Comparison of ENCODE assay signal across 7 mouse cellular contexts in genomic region chr7:16804409-16805028, GRCm38 (mm10). TPM values are rescaled to one million over a fixed set of nuclear protein-coding genes. Genes with fewer than 3 reads are reported as not detected.
DNase-seq lines count a peak whose midpoint lies in the region; ATAC-seq and TF ChIP-seq lines count a peak whose summit lies in the region.

No protein-coding gene starts in this region.

- H3K27ac ChIP-seq in spleen, adult 2 months (ENCODE audit: insufficient read depth, low read length) = no peak overlapping the region
- no peak overlapping the region for H3K27ac ChIP-seq in cortical plate, adult 2 months (ENCODE audit: insufficient read depth, low read length)
- no peak overlapping the region for H3K27ac ChIP-seq in limb, embryonic 14.5 days (replicated peaks; ENCODE audit: low read depth, low read length)

- DNase-seq in spleen, adult 2 months (ENCODE audit: low read depth in 1 of 2, low spot score in 2 of 2) = no peak
- DNase-seq in spleen, postnatal 4 days (ENCODE audit: low spot score in 2 of 2) = no peak
- DNase-seq in limb, embryonic 14.5 days (ENCODE audit: low spot score) = peak; percentile 34
- DNase-seq in retina, postnatal 1 day = peak; percentile 81
- no peak for DNase-seq in left cerebral cortex, adult 8-10 months (ENCODE audit: low spot score in 2 of 2)
- no peak for DNase-seq in layer of hippocampus, postnatal 10 days (ENCODE audit: low spot score in 2 of 2)

- no peaks in the 10 kb centered on the region for H3K4me1 ChIP-seq in spleen, adult 2 months (ENCODE audit: control insufficient read depth, insufficient read depth, insufficient read length)
- no peaks in the 10 kb centered on the region for H3K4me1 ChIP-seq in cortical plate, adult 2 months (ENCODE audit: control insufficient read depth, insufficient read depth, low read length)
- no peaks in the 10 kb centered on the region for H3K4me1 ChIP-seq in limb, embryonic 14.5 days (ENCODE audit: control insufficient read depth, insufficient read depth, low read length)

- no peak for TF ChIP-seq POLR2A in spleen, adult 2 months (IDR thresholded peaks at IDR 0.05; ENCODE audit: low read depth, low read length)
- TF ChIP-seq POLR2A in cortical plate, adult 2 months (IDR thresholded peaks at IDR 0.05; ENCODE audit: extremely low read depth, insufficient read depth, low read length) = no peak
- no peak for TF ChIP-seq POLR2A in limb, embryonic 14.5 days (IDR thresholded peaks at IDR 0.05; ENCODE audit: borderline replicate concordance, extremely low read depth, insufficient read depth, insufficient read length)

- WGBS in spleen, adult 2 months = 32% methylated on average over 8 of the region's 8 CpGs
- 28% methylated on average over 8 of the region's 8 CpGs for WGBS in limb, embryonic 14.5 days

- no peak overlapping the region for H3K9ac ChIP-seq in limb, embryonic 14.5 days (ENCODE audit: low read depth, low read length, severe bottlenecking)

- no peaks in the 10 kb centered on the region for H3K9me3 ChIP-seq in limb, embryonic 14.5 days (ENCODE audit: control insufficient read depth, low read length)

- no peak overlapping the region for H3K4me3 ChIP-seq in spleen, adult 2 months (ENCODE audit: extremely low read depth, insufficient read depth, insufficient read length)
- H3K4me3 ChIP-seq in cortical plate, adult 2 months (ENCODE audit: insufficient read depth, low read length) = no peak overlapping the region
- no peak overlapping the region for H3K4me3 ChIP-seq in limb, embryonic 14.5 days (replicated peaks; ENCODE audit: low read length)

- ATAC-seq in limb, embryonic 14.5 days (ENCODE audit: low FRiP score, low read depth) = no peak; the same call in 1 of the 2 replicates

- H3K27me3 ChIP-seq in spleen, adult 2 months (ENCODE audit: control insufficient read depth, insufficient read depth, low read length) = no peaks in the 10 kb centered on the region
- no peaks in the 10 kb centered on the region for H3K27me3 ChIP-seq in limb, embryonic 14.5 days (ENCODE audit: control insufficient read depth, insufficient read depth, low read length)

- H3K4me2 ChIP-seq in limb, embryonic 14.5 days (replicated peaks; ENCODE audit: low read depth, low read length, severe bottlenecking) = no peak overlapping the region

- TF ChIP-seq CTCF in spleen, adult 2 months (IDR thresholded peaks at IDR 0.05; ENCODE audit: extremely low read depth, insufficient read depth, insufficient read length, insufficient replicate concordance) = peak; percentile 16; the same call in 1 of the 2 replicates
- peak; percentile 47 for TF ChIP-seq CTCF in cortical plate, adult 2 months (IDR thresholded peaks at IDR 0.05; ENCODE audit: extremely low read depth, insufficient read depth, low read length)

- H3K36me3 ChIP-seq in spleen, adult 2 months (ENCODE audit: control insufficient read depth, insufficient read depth, low read length) = no peaks in the 10 kb centered on the region
- peaks cover 20% of the 10 kb centered on the region for H3K36me3 ChIP-seq in limb, embryonic 14.5 days (ENCODE audit: control insufficient read depth, insufficient read depth, low read length)

RNA-seq across cellular contexts. Expression of gene Strn4, which starts 11.2 kb away (rescaled TPM):
- polyA plus RNA-seq in spleen, adult 2 months (2012; rRNA removed) = 121 and 148 TPM in 2 replicates
- 291 and 307 TPM in 2 replicates for polyA plus RNA-seq in cortical plate, adult 2 months (2012; rRNA removed)
- 197 and 280 TPM in 2 replicates for polyA plus RNA-seq in limb, embryonic 14.5 days (2012; rRNA removed)
- 109 and 137 TPM in 2 replicates for polyA plus RNA-seq in limb, embryonic 14.5 days (2014; fragmentation: Nextera tagmentation; extraction: Ambion mirVana)
- total RNA-seq in left cerebral cortex, adult 8-10 months (2022) = 100 to 1,000 TPM; 205 to 269 (median 250) TPM
- total RNA-seq in layer of hippocampus, postnatal 10 days (2021) = 100 to 1,000 TPM; 260 to 286 TPM

RNA-seq across cellular contexts. Expression of gene Fkrp, which starts 12.0 kb away (rescaled TPM):
- 28.6 and 36.1 TPM in 2 replicates for polyA plus RNA-seq in spleen, adult 2 months (2012; rRNA removed)
- 42.3 and 44.0 TPM in 2 replicates for polyA plus RNA-seq in cortical plate, adult 2 months (2012; rRNA removed)
- polyA plus RNA-seq in limb, embryonic 14.5 days (2012; rRNA removed) = 29.9 and 37.6 TPM in 2 replicates
- 26.9 and 32.6 TPM in 2 replicates for polyA plus RNA-seq in limb, embryonic 14.5 days (2014; fragmentation: Nextera tagmentation; extraction: Ambion mirVana)
- 10 to 100 TPM; 49.6 to 68.2 (median 56.9) TPM for total RNA-seq in left cerebral cortex, adult 8-10 months (2022)
- 10 to 100 TPM; 42.2 to 45.0 TPM for total RNA-seq in layer of hippocampus, postnatal 10 days (2021)

RNA-seq across cellular contexts. Expression of gene Slc1a5, which starts 23.4 kb away (rescaled TPM):
- polyA plus RNA-seq in spleen, adult 2 months (2012; rRNA removed) = 152 and 243 TPM in 2 replicates
- polyA plus RNA-seq in cortical plate, adult 2 months (2012; rRNA removed) = 5.7 and 6.1 TPM in 2 replicates
- 80.3 and 96.1 TPM in 2 replicates for polyA plus RNA-seq in limb, embryonic 14.5 days (2012; rRNA removed)
- polyA plus RNA-seq in limb, embryonic 14.5 days (2014; fragmentation: Nextera tagmentation; extraction: Ambion mirVana) = 21.7 and 24.4 TPM in 2 replicates
- total RNA-seq in left cerebral cortex, adult 8-10 months (2022) = 1 to 10 TPM; 4.3 to 7.4 (median 7.0) TPM
- total RNA-seq in layer of hippocampus, postnatal 10 days (2021) = 1 to 10 TPM; 4.0 to 4.6 TPM

RNA-seq across cellular contexts. Expression of gene Prkd2, which starts 38.2 kb away (rescaled TPM):
- polyA plus RNA-seq in spleen, adult 2 months (2012; rRNA removed) = 183 and 205 TPM in 2 replicates
- polyA plus RNA-seq in cortical plate, adult 2 months (2012; rRNA removed) = 6.5 and 6.8 TPM in 2 replicates
- polyA plus RNA-seq in limb, embryonic 14.5 days (2012; rRNA removed) = 35.9 and 48.9 TPM in 2 replicates
- 19.2 and 22.1 TPM in 2 replicates for polyA plus RNA-seq in limb, embryonic 14.5 days (2014; fragmentation: Nextera tagmentation; extraction: Ambion mirVana)
- 1 to 10 TPM; 4.2 to 6.8 (median 5.5) TPM for total RNA-seq in left cerebral cortex, adult 8-10 months (2022)
- 1 to 10 TPM; 7.5 to 9.9 TPM for total RNA-seq in layer of hippocampus, postnatal 10 days (2021)

Comparison
In these comparisons a context has a peak if more than half of its experiments do, and no peak if none do; other contexts are left out.
1. DNase-seq: peak in limb, embryonic 14.5 days (single experiment) and retina, postnatal 1 day (single experiment); none in spleen, adult 2 months (0 of 2), spleen, postnatal 4 days (0 of 2), left cerebral cortex, adult 8-10 months (0 of 2) and layer of hippocampus, postnatal 10 days (0 of 2).